Mouse (Mus musculus) erythroblast, adult 5-6 weeks (primary cell): ENCODE data around the gene Upk3a. TPM values are rescaled to one million over a fixed set of nuclear protein-coding genes. Genes with fewer than 3 reads are reported as not detected.
A peak's percentile ranks its signal among the peaks of the same experiment; 100 is the strongest.

Experiments
- ATAC-seq: replicated peaks from 2 replicates; pipeline ENCODE4 v1.8.0; 2016; ENCODE audit warnings: moderate number of reproducible peaks, mild to moderate bottlenecking, moderate TSS enrichment, inconsistent platforms; ENCODE audit not compliant: poor library complexity, low FRiP score, severe bottlenecking
- total RNA-seq, 2 experiments: library from RNA; stranded (forward) in 1 of 2; stranded (reverse) in 1 of 2; fragments of 150-400 nt in 1 of 2; fragments of 200-764, 138-1000 nt in 1 of 2; gene quantifications; 2 replicates each; pipeline versions ENCODE4 v1.2.3 to v1.2.4; 2015 to 2017; ENCODE audit warnings: low replicate concordance in 2 of 2

The Upk3a gene
- total RNA-seq, 2 experiments from 2014 or later = not detected

DNA sequence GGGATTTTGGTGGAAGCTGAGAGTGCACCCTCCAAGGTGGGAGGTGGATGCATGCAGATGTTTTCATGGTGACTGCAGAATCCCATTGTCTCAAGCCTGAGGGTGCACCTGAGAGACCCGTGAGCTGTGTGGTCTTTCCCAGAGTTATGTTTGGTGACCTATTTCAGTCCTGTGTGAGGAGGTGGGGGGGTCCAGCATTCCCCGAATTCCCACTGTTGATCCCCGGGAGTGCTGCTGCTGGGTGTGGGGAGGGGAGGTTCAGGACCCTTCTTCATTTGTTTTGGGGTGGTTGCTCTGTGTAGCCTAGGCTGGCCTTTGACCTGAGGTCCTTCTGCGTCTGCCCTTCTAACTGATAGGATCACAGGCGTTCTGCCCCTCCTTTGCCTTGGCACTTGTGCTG, 26.8 kb downstream of the Upk3a start:
- no peak for ATAC-seq

DNA sequence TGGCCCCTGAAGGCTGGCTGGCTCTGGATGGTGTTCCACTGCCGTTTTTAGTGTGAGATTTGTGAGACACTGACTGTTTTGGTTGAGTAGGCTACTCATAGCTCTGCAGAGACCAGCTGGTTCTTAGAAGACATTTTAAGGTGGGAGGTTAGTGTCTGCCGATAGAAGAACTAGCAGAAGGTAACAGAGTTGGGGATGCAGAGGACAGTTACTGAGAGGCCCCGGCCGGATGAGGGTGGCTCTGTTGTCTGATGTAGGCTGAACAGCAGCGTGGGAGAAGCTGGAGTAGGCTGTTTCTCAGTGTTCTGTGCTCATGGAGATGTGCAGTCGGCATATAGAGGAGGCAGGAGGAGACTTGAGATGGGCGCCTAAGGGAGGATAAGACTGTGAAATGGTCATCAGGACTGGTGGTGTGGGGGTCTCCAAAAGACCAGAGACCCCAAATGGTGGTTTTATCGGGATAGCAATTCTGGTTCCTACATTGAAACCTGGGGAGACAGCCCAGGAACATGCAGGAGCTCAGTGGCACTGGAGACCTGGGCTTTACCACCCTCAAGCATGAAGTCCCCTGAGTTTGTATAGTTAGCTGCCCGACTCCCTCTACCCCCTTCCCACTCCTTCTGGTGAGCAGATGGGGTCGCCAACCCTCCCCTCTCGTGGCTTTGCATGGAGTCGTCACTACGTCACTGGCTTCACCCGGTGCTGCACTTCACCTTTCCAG, 29.4 kb downstream of the Upk3a start:
- ATAC-seq = no peak

GRCm38 (mm10) chr15:85047865-85048264, 30.9 kb downstream of the Upk3a start:
- no peak for ATAC-seq

GRCm38 (mm10) chr15:85049758-85050157, 32.8 kb downstream of the Upk3a start:
- peak; percentile 58 for ATAC-seq

GRCm38 (mm10) chr15:85054098-85054497, 37.2 kb downstream of the Upk3a start:
- no peak for ATAC-seq

DNA sequence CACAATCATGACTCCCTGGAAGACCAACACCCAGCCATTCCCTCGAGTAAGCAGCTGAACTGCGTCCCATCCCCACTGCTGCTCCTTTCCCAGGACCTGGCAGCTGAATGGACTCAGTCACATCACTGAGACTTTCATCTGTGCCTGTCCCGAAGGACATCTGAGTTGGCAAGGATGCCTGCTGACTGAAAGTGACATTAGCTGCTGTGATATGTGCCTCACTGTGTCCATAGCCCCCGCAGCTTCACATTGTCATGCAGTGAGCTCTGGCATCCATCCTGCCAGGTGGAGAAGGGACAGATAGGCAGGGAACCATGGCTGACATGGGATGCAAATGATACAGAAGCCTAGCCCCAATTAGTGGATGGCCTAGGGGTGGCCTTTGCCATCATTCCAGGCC, 38.2 kb downstream of the Upk3a start:
- no peak for ATAC-seq

DNA sequence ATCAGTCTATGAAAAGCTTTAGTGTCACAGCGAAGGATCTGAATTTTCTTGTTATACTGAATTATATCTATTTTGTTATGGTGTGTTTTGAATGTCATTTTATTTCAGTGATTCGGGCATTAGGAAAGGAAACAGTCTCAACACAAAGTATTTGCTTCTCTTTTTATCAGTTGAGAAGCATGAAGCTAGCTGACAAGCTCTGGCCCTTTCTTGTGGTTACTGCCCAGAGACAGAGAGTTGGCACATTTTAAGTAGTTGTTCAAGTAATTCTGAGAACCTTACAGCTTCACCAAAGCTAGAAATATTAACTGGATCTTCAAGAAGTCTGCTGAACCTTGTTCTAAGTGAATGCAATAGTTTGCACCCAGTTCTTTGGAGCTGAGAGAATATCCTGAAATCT, 46.5 kb downstream of the Upk3a start:
- ATAC-seq = no peak

- no peak for ATAC-seq
These were observed 53.6 kb downstream of the Upk3a start for GRCm38 (mm10) chr15:85070561-85070960.

Other genes starting within 250 kb of the Upk3a start
- gene Phf21b, start 161.1 kb upstream of the Upk3a start, total RNA-seq (2015; ENCODE audit: low replicate concordance) = not detected in 2 replicates
- not detected in 2 replicates for gene Phf21b, start 161.1 kb upstream of the Upk3a start, total RNA-seq (2017; ENCODE audit: low replicate concordance)
- 0.58 TPM in 1 of 2 replicates, not detected in the other for gene Gm29666, start 97.1 kb upstream of the Upk3a start, total RNA-seq (2015; ENCODE audit: low replicate concordance)
- under 0.01 and 0.42 TPM in 2 replicates for gene Gm29666, start 97.1 kb upstream of the Upk3a start, total RNA-seq (2017; ENCODE audit: low replicate concordance)
- 16.1 and 23.0 TPM in 2 replicates for gene Nup50, start 93.7 kb upstream of the Upk3a start, total RNA-seq (2015; ENCODE audit: low replicate concordance)
- gene Nup50, start 93.7 kb upstream of the Upk3a start, total RNA-seq (2017; ENCODE audit: low replicate concordance) = 35.7 and 38.2 TPM in 2 replicates
- 5.6 and 6.0 TPM in 2 replicates for gene 5031439G07Rik, start 28.6 kb upstream of the Upk3a start, total RNA-seq (2015; ENCODE audit: low replicate concordance)
- gene 5031439G07Rik, start 28.6 kb upstream of the Upk3a start, total RNA-seq (2017; ENCODE audit: low replicate concordance) = 5.4 and 5.7 TPM in 2 replicates
- gene Fam118a, start 11.8 kb downstream of the Upk3a start, total RNA-seq (2015; ENCODE audit: low replicate concordance) = 0.84 TPM in 1 of 2 replicates, not detected in the other
- gene Fam118a, start 11.8 kb downstream of the Upk3a start, total RNA-seq (2017; ENCODE audit: low replicate concordance) = 1.3 and 5.0 TPM in 2 replicates
- not detected in 2 replicates for gene Smc1b, start 114.8 kb downstream of the Upk3a start, total RNA-seq (2015; ENCODE audit: low replicate concordance)
- gene Smc1b, start 114.8 kb downstream of the Upk3a start, total RNA-seq (2017; ENCODE audit: low replicate concordance) = not detected in 2 replicates
- gene Ribc2, start 114.9 kb downstream of the Upk3a start, total RNA-seq (2015; ENCODE audit: low replicate concordance) = not detected in 2 replicates
- not detected in 2 replicates for gene Ribc2, start 114.9 kb downstream of the Upk3a start, total RNA-seq (2017; ENCODE audit: low replicate concordance)
- not detected in 2 replicates for gene Fbln1, start 188.8 kb downstream of the Upk3a start, total RNA-seq (2015; ENCODE audit: low replicate concordance)
- gene Fbln1, start 188.8 kb downstream of the Upk3a start, total RNA-seq (2017; ENCODE audit: low replicate concordance) = not detected in 2 replicates